Mouse (Mus musculus) stomach, postnatal 0 days (tissue): ENCODE data around the gene Serping1. TPM values are rescaled to one million over a fixed set of nuclear protein-coding genes. Genes with fewer than 3 reads are reported as not detected.

Source experiments
- ATAC-seq: fragments of 200-750 bp; cut with Nextera tagmentation; 2 replicates; pipeline ENCODE4 v1.8.0; 2017; ENCODE audit not compliant: low FRiP score, low TSS enrichment
- DNase-seq: peaks from one replicate; pipeline ENCODE4 v3.0.0-alpha.2; 2016; ENCODE audit warnings: low spot score
- H3K27ac ChIP-seq: fragments of 300-500 bp; sonication (generic); replicated peaks from 2 replicates; pipeline ENCODE4 v1.5.1; 2014; ENCODE audit warnings: mild to moderate bottlenecking, control low read depth
- H3K27me3 ChIP-seq: fragments of 300-500 bp; sonication (generic); 2 replicates; pipeline ENCODE4 v1.6.1; 2014; ENCODE audit warnings: low read length; ENCODE audit not compliant: control insufficient read depth, insufficient read depth
- H3K36me3 ChIP-seq: fragments of 300-500 bp; sonication (generic); 2 replicates; pipeline ENCODE4 v1.6.1; 2014; ENCODE audit warnings: low read length, mixed read lengths; ENCODE audit not compliant: control insufficient read depth, insufficient read depth
- H3K4me1 ChIP-seq: fragments of 300-500 bp; sonication (generic); replicated peaks from 2 replicates; pipeline ENCODE4 v1.6.1; 2014; ENCODE audit warnings: antibody characterized with exemption; ENCODE audit not compliant: control insufficient read depth, insufficient read depth
- H3K4me2 ChIP-seq: fragments of 300-500 bp; sonication (generic); replicated peaks from 2 replicates; pipeline ENCODE4 v1.6.1; 2014; ENCODE audit warnings: low read depth, mild to moderate bottlenecking, control low read depth, moderate library complexity
- H3K4me3 ChIP-seq: fragments of 300-500 bp; sonication (generic); 2 replicates; pipeline ENCODE4 v1.5.1; 2014; ENCODE audit warnings: low read depth, low read length, control low read depth
- H3K9ac ChIP-seq: fragments of 300-500 bp; sonication (generic); 2 replicates; pipeline ENCODE4 v1.6.1; 2014; ENCODE audit warnings: mild to moderate bottlenecking, low read length, control low read depth, mixed read lengths
- H3K9me3 ChIP-seq: fragments of 300-500 bp; sonication (generic); 2 replicates; pipeline ENCODE4 v1.6.1; 2016; ENCODE audit warnings: low read length; ENCODE audit not compliant: control insufficient read depth
- CTCF ChIP-seq: IDR thresholded peaks from 2 replicates; pipeline ENCODE4 v1.5.1; 2016; ENCODE audit warnings: antibody characterized with exemption, low read depth, mild to moderate bottlenecking, moderate library complexity
- EP300 ChIP-seq: optimal IDR thresholded peaks from 2 replicates; pipeline ENCODE3; 2016; ENCODE audit warnings: antibody characterized with exemption
- WGBS: fragments of 180-500 bp; shearing (Covaris S2); extraction: QIAGEN DNeasy Blood & Tissue Kit; methylation state at CpG from one replicate; pipeline ENCODE4 v1.1.7; 2014; 5-methylcytosine and 5-hydroxymethylcytosine counted together
- polyA plus RNA-seq: library from polyadenylated mRNA; unstranded; fragments of >200 nt; fragmentation: Nextera tagmentation; extraction: Ambion mirVana; gene quantifications from 2 replicates; pipeline ENCODE4 v1.2.1, GENCODE M21; 2015

Gene Serping1
- polyA plus RNA-seq, 1 experiment from 2014 or later, result 103 TPM

GRCm38 (mm10) chr2:84800304-84800703 lies 25.1 kb upstream of the Serping1 start:
- Histone ChIP-seq H3K27ac (no peak overlapping the region), H3K4me3 (no peak overlapping the region), H3K27me3 (no peaks in the 10 kb centered on the region), H3K4me1 (no peaks in the 10 kb centered on the region), H3K9ac (no peak overlapping the region), H3K36me3 (0 out of 2 replicates have a peak, but pooled peaks cover 3% of the 10 kb centered on the region), H3K4me2 (no peak overlapping the region; the same call in 1 of the 2 replicates), H3K9me3 (no peaks in the 10 kb centered on the region)
- no peak for TF ChIP-seq CTCF
- TF ChIP-seq EP300, result no peak
- DNase-seq (no peak), ATAC-seq (peak; percentile 59; the same call in 1 of the 2 replicates)
- 70% methylated on average over 4 of the region's 4 CpGs for WGBS

- Histone ChIP-seq H3K4me1 (no peaks in the 10 kb centered on the region), H3K9me3 (no peaks in the 10 kb centered on the region), H3K27ac (peak overlapping the region; percentile 79), H3K36me3 (0 out of 2 replicates have a peak, but pooled peaks cover 3% of the 10 kb centered on the region), H3K9ac (peak overlapping the region; percentile 63), H3K4me3 (peak overlapping the region; percentile 61), H3K27me3 (no peaks in the 10 kb centered on the region), H3K4me2 (peak overlapping the region; percentile 95)
- ATAC-seq, result peak; percentile 62; the same call in 1 of the 2 replicates
- WGBS, result 0% methylated on average over 16 of the region's 16 CpGs
- DNase-seq, result peak; percentile 70
- no peak for TF ChIP-seq EP300
- peak; percentile 85 for TF ChIP-seq CTCF
Observed at GRCm38 (mm10) chr2:84799041-84799561, 23.9 kb upstream of the Serping1 start.

GRCm38 (mm10) chr2:84798493-84798921 lies 23.3 kb upstream of the Serping1 start, which contains the start of gene Ube2l6:
Gene Ube2l6 (plus strand): TSS chr2:84798828.
- Histone ChIP-seq H3K9ac (peak within 1 kb of the TSS; percentile 63), H3K4me1 (no peaks in the 10 kb centered on the region), H3K9me3 (no peaks in the 10 kb centered on the region), H3K4me3 (peak within 1 kb of the TSS; percentile 61), H3K36me3 (0 out of 2 replicates have a peak, but pooled peaks cover 1% of the 10 kb centered on the region), H3K27ac (peak within 1 kb of the TSS; percentile 79), H3K4me2 (peak within 1 kb of the TSS; percentile 95), H3K27me3 (no peaks in the 10 kb centered on the region)
- WGBS, result under 1% methylated on average over 21 of the region's 21 CpGs
- DNase-seq (peak; percentile 74), ATAC-seq (peak; percentile 78)
- no peak for TF ChIP-seq CTCF
- TF ChIP-seq EP300, result no peak

GRCm38 (mm10) chr2:84797833-84798492 lies 22.7 kb upstream of the Serping1 start:
- peak overlapping the region; percentile 95 for H3K4me2 ChIP-seq
- H3K27me3 ChIP-seq, result no peaks in the 10 kb centered on the region
- no peaks in the 10 kb centered on the region for H3K4me1 ChIP-seq
- TF ChIP-seq CTCF (peak; percentile 93), EP300 (no peak)
- H3K9ac ChIP-seq, result peak overlapping the region; percentile 63; the same call in 1 of the 2 replicates
- DNase-seq, result peak; percentile 76
- H3K4me3 ChIP-seq, result peak overlapping the region; percentile 61
- 13% methylated on average over 13 of the region's 13 CpGs for WGBS
- H3K27ac ChIP-seq, result peak overlapping the region; percentile 79
- no peaks in the 10 kb centered on the region for H3K36me3 ChIP-seq
- H3K9me3 ChIP-seq, result no peaks in the 10 kb centered on the region
- ATAC-seq, result peak; percentile 60

GRCm38 (mm10) chr2:84793871-84794270 lies 18.6 kb upstream of the Serping1 start:
- no peak for ATAC-seq
- no peak for DNase-seq
- no peak overlapping the region for H3K4me3 ChIP-seq
- H3K27ac ChIP-seq, result no peak overlapping the region
- H3K27me3 ChIP-seq, result no peaks in the 10 kb centered on the region
- 82% methylated on average over 3 of the region's 3 CpGs for WGBS
- H3K9me3 ChIP-seq, result no peaks in the 10 kb centered on the region
- TF ChIP-seq CTCF (no peak), EP300 (no peak)
- H3K4me2 ChIP-seq, result no peak overlapping the region
- H3K9ac ChIP-seq, result no peak overlapping the region
- H3K36me3 ChIP-seq, result no peaks in the 10 kb centered on the region
- no peaks in the 10 kb centered on the region for H3K4me1 ChIP-seq

GRCm38 (mm10) chr2:84793154-84793553 lies 17.9 kb upstream of the Serping1 start:
- Histone ChIP-seq H3K9me3 (no peaks in the 10 kb centered on the region), H3K9ac (no peak overlapping the region), H3K36me3 (no peaks in the 10 kb centered on the region), H3K27ac (no peak overlapping the region), H3K4me1 (no peaks in the 10 kb centered on the region), H3K27me3 (no peaks in the 10 kb centered on the region), H3K4me2 (no peak overlapping the region), H3K4me3 (no peak overlapping the region)
- no peak for ATAC-seq
- WGBS, result 83% methylated on average over 3 of the region's 3 CpGs
- TF ChIP-seq CTCF (no peak), EP300 (no peak)
- DNase-seq, result no peak
